Mouse (Mus musculus): ENCODE data around the gene Galnt17. TPM values are rescaled to one million over a fixed set of nuclear protein-coding genes. Genes with fewer than 3 reads are reported as not detected.

Gene Galnt17
- polyA plus RNA-seq, 1 experiment, result 0.73 TPM

DNA sequence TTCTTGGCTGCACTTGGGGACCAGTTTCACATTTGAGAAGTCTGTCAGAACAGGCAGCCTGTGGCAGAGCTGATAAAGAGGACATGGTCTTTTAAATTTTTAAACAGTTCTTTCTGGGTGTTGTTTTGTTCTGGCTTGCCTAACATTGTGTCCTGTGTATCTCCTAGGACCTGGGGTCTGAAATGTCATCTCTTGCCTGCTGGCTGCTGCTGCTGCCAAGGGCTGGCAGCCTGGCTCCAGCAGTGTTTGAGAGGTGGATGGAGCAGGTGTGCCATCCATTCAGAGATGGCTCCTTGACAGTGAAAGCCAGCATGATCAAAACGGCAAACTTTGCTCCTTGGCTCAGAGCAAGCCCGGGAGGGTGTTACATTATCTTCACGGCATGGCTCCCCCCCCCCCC lies 393.7 kb downstream of the Galnt17 start:
- no peak overlapping the region for H3K4me3 ChIP-seq (ENCODE audit: low read depth, low read length)
- no peaks in the 10 kb centered on the region for H3K36me3 ChIP-seq (ENCODE audit: control insufficient read depth, insufficient read depth, low read length, poor library complexity, severe bottlenecking)
- H3K27ac ChIP-seq (ENCODE audit: insufficient read depth, low read length), result no peak overlapping the region
- H3K4me1 ChIP-seq (ENCODE audit: control insufficient read depth, insufficient read depth, low read length), result no peaks in the 10 kb centered on the region
- no peaks in the 10 kb centered on the region; the same call in 1 of the 2 replicates for H3K27me3 ChIP-seq (ENCODE audit: control insufficient read depth, insufficient read depth, low read length, poor library complexity, severe bottlenecking)
- H3K9ac ChIP-seq (ENCODE audit: low read depth, poor library complexity, severe bottlenecking), result no peak overlapping the region
- H3K9me3 ChIP-seq (replicated peaks; ENCODE audit: control insufficient read depth, insufficient read depth, low read length, poor library complexity, severe bottlenecking), result no peaks in the 10 kb centered on the region
- no peak for TF ChIP-seq POLR2A (IDR thresholded peaks at IDR 0.05; ENCODE audit: insufficient read depth, low read length)
- TF ChIP-seq EP300 (IDR thresholded peaks at IDR 0.05; ENCODE audit: insufficient read depth, low read depth, low read length), result no peak
- TF ChIP-seq CTCF (IDR thresholded peaks at IDR 0.05; ENCODE audit: low read depth, low read length), result no peak

DNA sequence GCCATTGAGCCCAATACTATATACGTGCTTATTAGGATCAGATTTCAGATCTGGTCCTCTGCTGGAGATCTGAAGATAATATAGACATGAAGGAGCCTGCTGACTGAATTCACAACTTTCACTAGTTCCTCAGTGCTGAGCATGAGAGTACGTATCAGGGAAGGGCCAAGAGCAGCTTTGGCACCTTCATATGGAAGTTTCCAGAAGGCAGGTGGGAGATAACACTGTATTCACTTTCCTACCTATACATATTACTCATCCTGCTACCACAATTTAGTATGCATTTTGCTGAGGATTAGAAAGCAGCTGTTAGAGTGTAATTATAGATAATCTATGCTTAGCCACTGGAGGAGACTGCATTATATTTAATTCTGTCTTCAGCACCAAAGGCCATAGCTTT lies 396.7 kb downstream of the Galnt17 start:
- Histone ChIP-seq H3K4me3 (ENCODE audit: low read depth, low read length) (no peak overlapping the region), H3K9ac (ENCODE audit: low read depth, poor library complexity, severe bottlenecking) (no peak overlapping the region), H3K36me3 (ENCODE audit: control insufficient read depth, insufficient read depth, low read length, poor library complexity, severe bottlenecking) (no peaks in the 10 kb centered on the region), H3K9me3 (replicated peaks; ENCODE audit: control insufficient read depth, insufficient read depth, low read length, poor library complexity, severe bottlenecking) (no peaks in the 10 kb centered on the region), H3K4me1 (ENCODE audit: control insufficient read depth, insufficient read depth, low read length) (no peaks in the 10 kb centered on the region), H3K27ac (ENCODE audit: insufficient read depth, low read length) (no peak overlapping the region), H3K27me3 (ENCODE audit: control insufficient read depth, insufficient read depth, low read length, poor library complexity, severe bottlenecking) (no peaks in the 10 kb centered on the region; the same call in 1 of the 2 replicates)
- no peak for TF ChIP-seq EP300 (IDR thresholded peaks at IDR 0.05; ENCODE audit: insufficient read depth, low read depth, low read length)
- no peak for TF ChIP-seq CTCF (IDR thresholded peaks at IDR 0.05; ENCODE audit: low read depth, low read length)
- TF ChIP-seq POLR2A (IDR thresholded peaks at IDR 0.05; ENCODE audit: insufficient read depth, low read length), result no peak

DNA sequence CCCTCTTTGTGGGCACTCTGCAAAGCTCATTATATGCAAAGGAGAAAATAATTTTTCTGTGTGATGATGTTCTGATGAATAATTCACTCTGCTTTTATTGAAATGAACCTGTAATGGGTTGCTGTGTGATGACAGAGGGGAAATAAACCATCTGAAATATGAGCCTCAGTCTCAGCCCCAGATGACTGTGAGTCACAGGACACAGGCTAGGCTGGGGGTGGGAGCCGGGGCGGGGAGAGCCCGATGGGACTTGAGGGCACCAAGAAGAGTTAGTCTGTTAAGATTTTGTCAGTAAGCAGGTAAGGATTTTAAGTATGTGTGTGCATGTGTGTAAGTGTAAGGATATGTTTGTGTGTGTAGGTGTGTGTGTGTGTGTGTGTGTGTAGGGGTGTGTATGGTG lies 406.6 kb downstream of the Galnt17 start:
- Histone ChIP-seq H3K36me3 (ENCODE audit: control insufficient read depth, insufficient read depth, low read length, poor library complexity, severe bottlenecking) (no peaks in the 10 kb centered on the region), H3K27me3 (ENCODE audit: control insufficient read depth, insufficient read depth, low read length, poor library complexity, severe bottlenecking) (no peaks in the 10 kb centered on the region), H3K9ac (ENCODE audit: low read depth, poor library complexity, severe bottlenecking) (no peak overlapping the region), H3K4me1 (ENCODE audit: control insufficient read depth, insufficient read depth, low read length) (no peaks in the 10 kb centered on the region), H3K27ac (ENCODE audit: insufficient read depth, low read length) (no peak overlapping the region), H3K9me3 (replicated peaks; ENCODE audit: control insufficient read depth, insufficient read depth, low read length, poor library complexity, severe bottlenecking) (no peaks in the 10 kb centered on the region), H3K4me3 (ENCODE audit: low read depth, low read length) (no peak overlapping the region)
- TF ChIP-seq EP300 (IDR thresholded peaks at IDR 0.05; ENCODE audit: insufficient read depth, low read depth, low read length), result no peak
- no peak for TF ChIP-seq CTCF (IDR thresholded peaks at IDR 0.05; ENCODE audit: low read depth, low read length)
- no peak for TF ChIP-seq POLR2A (IDR thresholded peaks at IDR 0.05; ENCODE audit: insufficient read depth, low read length)

DNA sequence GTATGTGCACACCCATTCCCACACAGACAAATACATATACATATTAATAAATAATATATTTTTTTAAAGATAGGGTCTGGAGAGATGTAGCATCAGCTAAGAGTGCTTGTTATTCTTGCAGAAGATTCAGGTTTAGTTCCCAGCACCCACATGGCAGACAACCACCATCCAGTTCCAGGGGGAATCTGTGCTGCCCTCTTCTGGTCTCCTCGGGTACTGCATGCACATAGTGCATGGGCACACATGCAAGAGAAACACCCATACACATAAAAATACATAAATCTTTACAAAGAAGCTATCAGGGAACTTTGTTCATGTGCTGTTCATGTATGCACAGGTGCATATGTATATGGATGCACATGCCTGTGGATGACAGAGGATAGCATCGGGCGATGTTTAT lies 412.3 kb downstream of the Galnt17 start:
- Histone ChIP-seq H3K9me3 (replicated peaks; ENCODE audit: control insufficient read depth, insufficient read depth, low read length, poor library complexity, severe bottlenecking) (no peaks in the 10 kb centered on the region), H3K9ac (ENCODE audit: low read depth, poor library complexity, severe bottlenecking) (no peak overlapping the region), H3K4me3 (ENCODE audit: low read depth, low read length) (no peak overlapping the region), H3K27ac (ENCODE audit: insufficient read depth, low read length) (no peak overlapping the region), H3K4me1 (ENCODE audit: control insufficient read depth, insufficient read depth, low read length) (no peaks in the 10 kb centered on the region), H3K27me3 (ENCODE audit: control insufficient read depth, insufficient read depth, low read length, poor library complexity, severe bottlenecking) (no peaks in the 10 kb centered on the region), H3K36me3 (ENCODE audit: control insufficient read depth, insufficient read depth, low read length, poor library complexity, severe bottlenecking) (no peaks in the 10 kb centered on the region)
- TF ChIP-seq EP300 (IDR thresholded peaks at IDR 0.05; ENCODE audit: insufficient read depth, low read depth, low read length) (no peak), POLR2A (IDR thresholded peaks at IDR 0.05; ENCODE audit: insufficient read depth, low read length) (no peak), CTCF (IDR thresholded peaks at IDR 0.05; ENCODE audit: low read depth, low read length) (peak; percentile 67)

DNA sequence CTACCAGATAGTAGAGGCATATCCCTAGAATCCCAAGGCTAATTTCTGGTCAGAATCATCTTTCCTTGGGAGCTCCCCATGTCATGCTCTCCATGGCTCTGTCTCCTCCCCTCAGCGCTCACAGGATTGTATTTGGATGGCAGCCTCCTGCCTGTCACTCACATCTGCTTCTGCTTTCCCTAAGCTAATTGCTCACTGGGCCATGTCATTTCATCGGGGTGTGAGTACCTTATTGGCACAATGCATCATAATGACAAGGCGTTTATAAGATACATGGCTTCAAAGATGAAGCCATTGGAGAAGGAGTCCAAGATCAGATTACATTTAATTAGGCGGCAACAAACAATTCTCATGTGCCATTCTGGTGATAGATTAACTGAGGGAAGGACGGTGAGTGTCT lies 416.6 kb downstream of the Galnt17 start:
- no peaks in the 10 kb centered on the region for H3K9me3 ChIP-seq (replicated peaks; ENCODE audit: control insufficient read depth, insufficient read depth, low read length, poor library complexity, severe bottlenecking)
- no peak overlapping the region for H3K9ac ChIP-seq (ENCODE audit: low read depth, poor library complexity, severe bottlenecking)

DNA sequence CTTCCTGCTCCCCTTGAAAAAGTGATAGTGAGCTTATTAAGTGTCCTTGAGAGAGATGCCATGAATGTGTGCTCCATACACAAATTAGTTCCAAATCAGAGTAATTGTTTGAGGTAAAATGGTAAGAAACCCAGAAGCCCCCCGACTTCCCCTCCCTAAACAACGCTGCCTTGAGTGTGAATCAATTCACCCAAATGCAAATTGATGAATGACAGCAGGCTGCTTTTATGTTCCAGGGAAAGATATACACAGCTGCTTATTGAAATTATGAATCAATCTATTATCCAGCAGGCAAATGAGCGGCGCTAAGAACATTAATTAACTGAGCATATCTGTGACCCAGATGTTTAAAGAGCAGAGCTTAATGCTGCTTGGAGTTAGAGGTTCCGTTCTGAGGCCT lies 428.0 kb downstream of the Galnt17 start:
- no peaks in the 10 kb centered on the region for H3K4me1 ChIP-seq (ENCODE audit: control insufficient read depth, insufficient read depth, low read length)
- no peak for TF ChIP-seq POLR2A (IDR thresholded peaks at IDR 0.05; ENCODE audit: insufficient read depth, low read length)
- TF ChIP-seq EP300 (IDR thresholded peaks at IDR 0.05; ENCODE audit: insufficient read depth, low read depth, low read length), result no peak
- TF ChIP-seq CTCF (IDR thresholded peaks at IDR 0.05; ENCODE audit: low read depth, low read length), result no peak
- H3K27ac ChIP-seq (ENCODE audit: insufficient read depth, low read length), result no peak overlapping the region
- H3K36me3 ChIP-seq (ENCODE audit: control insufficient read depth, insufficient read depth, low read length, poor library complexity, severe bottlenecking), result no peaks in the 10 kb centered on the region
- no peak overlapping the region for H3K4me3 ChIP-seq (ENCODE audit: low read depth, low read length)
- no peaks in the 10 kb centered on the region for H3K9me3 ChIP-seq (replicated peaks; ENCODE audit: control insufficient read depth, insufficient read depth, low read length, poor library complexity, severe bottlenecking)
- H3K9ac ChIP-seq (ENCODE audit: low read depth, poor library complexity, severe bottlenecking), result no peak overlapping the region
- H3K27me3 ChIP-seq (ENCODE audit: control insufficient read depth, insufficient read depth, low read length, poor library complexity, severe bottlenecking), result peaks cover 2% of the 10 kb centered on the region

More for the DNA sequence above, 416.6 kb downstream of the Galnt17 start:
- TF ChIP-seq CTCF (IDR thresholded peaks at IDR 0.05; ENCODE audit: low read depth, low read length) (no peak), POLR2A (IDR thresholded peaks at IDR 0.05; ENCODE audit: insufficient read depth, low read length) (no peak), EP300 (IDR thresholded peaks at IDR 0.05; ENCODE audit: insufficient read depth, low read depth, low read length) (no peak)
- H3K4me3 ChIP-seq (ENCODE audit: low read depth, low read length), result no peak overlapping the region
- no peaks in the 10 kb centered on the region for H3K36me3 ChIP-seq (ENCODE audit: control insufficient read depth, insufficient read depth, low read length, poor library complexity, severe bottlenecking)
- H3K27ac ChIP-seq (ENCODE audit: insufficient read depth, low read length), result no peak overlapping the region
- no peaks in the 10 kb centered on the region for H3K4me1 ChIP-seq (ENCODE audit: control insufficient read depth, insufficient read depth, low read length)
- H3K27me3 ChIP-seq (ENCODE audit: control insufficient read depth, insufficient read depth, low read length, poor library complexity, severe bottlenecking), result no peaks in the 10 kb centered on the region
